Mouse (Mus musculus) C2C12 (cell line): ENCODE measurements around the gene Slc12a7.

ENCODE experiments used
- CEBPB ChIP-seq: IDR thresholded peaks from one replicate; pipeline ENCODE4 v1.6.1; 2011; ENCODE audit warnings: low read depth, mild to moderate bottlenecking, control low read depth, moderate library complexity
- CTCF ChIP-seq: IDR thresholded peaks from one replicate; pipeline ENCODE4 v1.5.1; 2011; ENCODE audit not compliant: control insufficient read depth, insufficient read depth, insufficient read length
- MAX ChIP-seq: IDR thresholded peaks from one replicate; pipeline ENCODE4 v1.6.1; 2011; ENCODE audit warnings: mild to moderate bottlenecking, control low read depth
- MYOD1 ChIP-seq: IDR thresholded peaks from one replicate; pipeline ENCODE4 v1.6.1; 2011; ENCODE audit warnings: low read depth; ENCODE audit not compliant: control insufficient read depth, insufficient read length

GRCm38 (mm10) chr13:73757362-73757761 lies 24.5 kb downstream of the Slc12a7 start:
- TF ChIP-seq CTCF (no peak), MAX (no peak), CEBPB (no peak), MYOD1 (no peak)
